Mouse (Mus musculus) gastrocnemius, postnatal 4 days (tissue): ENCODE measurements around the gene Gpc6. TPM values are rescaled to one million over a fixed set of nuclear protein-coding genes. Genes with fewer than 3 reads are reported as not detected.

Experiments
- DNase-seq, 2 experiments: peaks; one replicate each; pipeline ENCODE4 v3.0.0; 2021 to 2022; ENCODE audit warnings: low spot score in 2 of 2, mixed read lengths in 2 of 2
- total RNA-seq, 2 experiments: library from RNA; stranded (reverse); gene quantifications; 2 replicates each; pipeline ENCODE4 v1.2.3; 2021

Gene Gpc6
- total RNA-seq, 2 experiments from 2014 or later, result 23.6 to 26.7 TPM

DNA sequence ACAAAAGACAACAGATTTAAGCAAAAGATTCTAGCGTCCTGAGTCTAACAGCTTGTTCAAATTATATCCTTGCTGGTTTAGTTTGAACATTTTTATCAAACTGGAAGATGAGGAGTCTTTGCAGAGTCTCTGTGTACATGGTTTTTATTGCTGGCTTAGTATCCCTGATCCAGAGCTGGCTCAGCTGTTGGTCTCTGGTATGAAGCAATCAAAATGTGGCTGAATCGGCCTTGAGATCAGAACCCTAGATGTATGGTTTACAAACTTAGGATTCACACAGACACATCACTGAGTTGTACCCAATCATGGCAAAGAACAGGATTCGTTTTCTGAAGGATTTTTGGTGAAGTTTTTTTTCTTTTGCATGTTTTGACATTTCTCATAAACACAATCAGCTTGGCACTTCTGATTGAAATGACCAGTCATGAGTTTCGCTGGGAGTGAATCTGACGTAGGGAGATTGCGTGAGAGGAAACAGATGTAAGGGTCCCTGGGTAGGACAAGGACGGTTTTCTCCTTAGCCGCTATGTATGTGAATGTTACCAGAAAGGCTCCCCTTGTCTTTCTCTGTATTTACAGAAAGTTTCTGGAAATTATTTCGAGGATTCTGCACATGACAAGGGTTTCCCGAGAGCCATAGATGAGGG, 987.6 kb downstream of the Gpc6 start:
- no peak for DNase-seq

DNA sequence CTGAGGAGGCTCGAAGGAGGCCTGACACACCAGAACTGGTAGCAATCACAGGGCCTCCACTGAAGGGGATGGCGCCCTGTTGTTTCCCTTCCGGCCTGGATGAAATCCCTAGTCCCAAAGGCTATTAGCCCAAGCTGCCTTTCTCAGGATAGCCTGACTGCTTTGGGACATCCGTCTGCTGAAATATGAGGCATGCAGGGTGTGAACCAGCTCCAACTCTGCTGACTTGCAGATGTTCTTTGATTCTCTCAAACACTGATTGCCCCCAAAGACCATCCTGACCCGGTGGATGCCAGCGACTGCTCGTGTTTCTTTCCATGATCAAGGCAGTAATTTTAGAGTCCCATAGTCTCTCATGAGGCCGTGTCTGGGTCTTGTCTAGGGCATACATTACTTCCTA, 991.5 kb downstream of the Gpc6 start:
- DNase-seq, result no peak

- no peak for DNase-seq
Measured at GRCm38 (mm10) chr14:117918724-117919123, 993.6 kb downstream of the Gpc6 start.

DNA sequence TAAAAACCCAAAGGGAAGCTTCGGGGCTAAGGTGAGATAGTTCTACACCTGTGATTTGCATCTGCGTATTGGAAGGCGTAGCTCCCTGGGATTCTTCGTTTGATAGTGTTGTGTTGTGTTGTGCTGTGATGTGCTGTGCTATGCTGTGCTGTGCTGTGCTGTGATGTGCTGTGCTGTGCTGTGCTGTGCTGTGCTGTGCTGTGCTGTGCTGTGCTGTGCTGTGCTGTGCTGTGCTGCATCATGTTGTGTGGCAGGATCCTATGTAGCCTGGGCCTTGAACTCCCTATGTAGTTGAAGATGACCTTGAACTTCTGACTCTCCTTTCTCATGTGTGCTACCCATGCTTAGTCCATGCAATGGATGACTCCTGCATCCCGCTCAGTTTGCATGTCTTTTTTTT, 994.5 kb downstream of the Gpc6 start:
- DNase-seq, result no peak

- DNase-seq, result no peak
Measured at GRCm38 (mm10) chr14:117921393-117922014, 996.4 kb downstream of the Gpc6 start.

DNA sequence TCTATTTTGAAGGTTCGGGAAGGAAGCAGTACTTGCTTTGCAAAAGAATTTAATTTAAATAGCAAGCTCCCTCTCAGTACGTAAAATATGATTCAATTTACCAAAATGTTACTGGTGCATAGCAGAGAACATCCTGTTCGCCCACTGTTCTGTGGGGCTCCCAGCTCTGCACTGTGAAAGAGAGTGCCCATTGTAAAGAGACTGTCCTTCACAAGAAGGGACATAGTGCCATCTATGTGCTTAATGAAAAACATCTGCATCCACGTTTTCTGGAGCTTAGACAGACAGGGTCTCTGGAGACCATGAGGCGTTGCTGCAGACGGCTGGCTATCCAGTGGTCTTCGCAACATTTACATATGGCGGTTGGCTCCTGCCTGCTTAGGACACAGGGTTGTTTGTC, 998.6 kb downstream of the Gpc6 start:
- DNase-seq, result no peak

- no peak for DNase-seq
Measured at GRCm38 (mm10) chr14:117930105-117930847, 1005.2 kb downstream of the Gpc6 start.

DNA sequence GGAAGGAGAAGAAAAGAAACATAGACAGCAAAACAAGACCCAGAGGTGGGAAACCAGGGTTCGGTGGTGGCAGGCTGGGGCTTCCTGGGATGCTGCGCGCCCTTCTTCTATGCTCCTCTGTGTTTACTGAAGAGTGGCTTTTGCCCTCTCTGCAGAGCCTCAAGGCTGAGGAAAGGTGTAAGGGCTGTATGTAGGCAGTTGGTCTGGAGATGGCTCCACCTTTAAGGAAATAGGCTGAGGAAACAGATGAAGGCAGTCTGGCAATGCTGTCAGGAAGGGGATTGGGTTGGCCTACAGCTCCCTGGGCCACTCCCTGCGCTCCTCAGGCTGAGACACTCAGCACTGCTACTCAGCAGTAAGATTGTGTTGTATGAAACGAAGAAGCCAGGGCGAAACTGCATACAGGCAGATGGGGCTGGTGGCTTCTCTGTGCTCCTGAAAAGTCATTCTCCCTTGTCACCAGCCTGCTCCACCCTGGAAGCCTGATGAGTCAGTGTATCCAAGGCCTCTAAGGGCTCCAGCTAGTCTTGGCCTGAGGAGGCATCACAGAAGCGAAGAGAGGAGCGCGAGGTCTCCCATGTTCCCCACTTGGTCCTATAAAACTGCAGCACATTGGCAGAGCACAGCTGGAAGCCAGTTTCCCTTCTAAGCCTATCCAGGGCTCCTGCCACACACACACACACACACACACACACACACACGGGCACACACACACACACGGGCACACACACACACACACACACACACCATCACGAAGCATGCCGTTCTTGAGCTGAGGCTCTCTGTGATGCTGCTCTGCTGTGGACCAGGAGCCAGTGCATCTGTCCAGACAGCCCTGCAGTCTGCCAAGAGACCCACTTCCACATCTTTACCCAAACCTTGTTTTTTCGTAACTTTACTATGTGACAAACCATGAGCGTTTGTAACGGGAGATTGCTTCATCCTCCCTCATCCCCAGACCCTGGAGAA, 1006.0 kb downstream of the Gpc6 start:
- DNase-seq, result no peak

DNA sequence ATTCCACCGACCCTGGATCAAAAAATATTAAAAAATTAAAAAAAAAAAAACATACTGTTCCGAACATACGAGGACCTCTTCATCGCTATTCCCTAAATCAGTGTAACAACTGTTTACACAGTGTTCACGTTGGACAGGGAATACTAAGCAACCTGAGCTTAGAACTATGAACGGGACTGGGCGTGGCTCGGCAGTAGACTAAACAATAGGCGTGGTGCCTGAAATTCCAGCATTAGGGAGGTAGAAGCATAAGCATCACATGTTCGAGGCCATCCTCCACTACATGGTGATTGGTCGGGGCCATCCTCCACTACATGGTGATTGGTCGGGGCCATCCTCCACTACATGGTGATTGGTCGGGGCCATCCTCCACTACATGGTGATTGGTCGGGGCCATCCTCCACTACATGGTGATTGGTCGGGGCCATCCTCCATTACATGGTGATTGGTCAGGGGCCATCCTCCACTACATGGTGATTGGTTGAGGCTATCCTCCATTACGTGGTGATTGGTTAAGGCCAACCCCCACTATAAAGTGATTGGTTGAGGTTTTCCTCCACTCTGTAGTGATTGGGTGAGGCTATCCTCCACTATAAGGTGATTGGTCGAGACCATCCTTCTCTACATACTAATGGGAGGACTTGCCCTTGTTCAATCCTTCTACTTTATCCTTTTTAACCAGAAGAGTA, 1007.2 kb downstream of the Gpc6 start:
- DNase-seq, result no peak

- DNase-seq, result peak in 1 of 2 experiments; percentile 32
Measured at GRCm38 (mm10) chr14:117938554-117938953, 1013.4 kb downstream of the Gpc6 start.

- no peak for DNase-seq
Measured at GRCm38 (mm10) chr14:117939471-117939870, 1014.4 kb downstream of the Gpc6 start.

DNA sequence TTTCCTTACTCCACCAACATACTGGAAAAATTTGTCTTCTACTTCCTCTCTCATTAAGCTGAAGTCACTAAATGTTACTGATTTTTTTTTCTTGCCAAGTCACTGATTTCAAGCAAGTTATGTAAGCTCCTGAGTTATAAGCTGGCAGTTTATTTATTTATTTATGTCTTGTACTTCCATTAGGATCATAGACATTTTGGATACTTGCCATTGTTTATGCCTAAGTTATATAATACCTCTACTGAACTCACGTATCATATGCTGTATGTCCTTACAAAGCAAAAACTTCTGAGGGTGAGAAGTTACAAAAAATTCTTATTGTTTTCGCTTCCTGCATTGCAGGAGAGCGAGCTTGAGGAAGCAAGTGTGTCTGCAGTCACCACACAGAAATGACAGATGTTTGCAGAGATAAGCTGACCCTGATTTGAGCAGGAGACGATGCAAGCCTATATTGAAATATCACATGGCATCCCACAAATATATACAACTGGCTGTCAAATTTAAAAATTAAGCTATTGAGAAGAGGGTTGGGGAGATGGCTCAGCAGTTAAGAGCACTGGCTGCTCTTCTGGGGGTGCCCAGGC, 1020.9 kb downstream of the Gpc6 start:
- DNase-seq, result no peak

- DNase-seq, result no peak
Measured at GRCm38 (mm10) chr14:117951265-117951664, 1026.2 kb downstream of the Gpc6 start.

DNA sequence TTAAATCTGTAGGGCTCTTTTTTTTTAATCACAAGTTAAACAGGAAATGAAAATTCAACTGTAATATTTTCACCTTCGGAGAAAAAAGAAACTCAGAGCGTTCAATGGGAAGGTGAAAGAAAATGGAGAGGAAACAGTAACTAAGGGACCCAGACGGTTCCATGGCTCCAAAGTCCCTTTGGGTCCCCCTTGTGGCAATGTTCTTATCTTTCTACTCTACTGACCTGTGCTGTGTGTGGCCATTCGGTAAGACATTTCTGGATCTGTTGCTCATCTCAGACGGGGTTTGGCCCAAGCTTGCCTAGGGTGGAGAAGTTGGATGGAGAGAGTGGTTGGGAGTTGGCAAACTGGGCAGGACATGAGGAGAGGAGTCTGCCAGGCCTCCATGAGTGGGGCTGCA, 1026.6 kb downstream of the Gpc6 start:
- no peak for DNase-seq

- DNase-seq, result no peak
Measured at GRCm38 (mm10) chr14:117956051-117956450, 1030.9 kb downstream of the Gpc6 start.

DNA sequence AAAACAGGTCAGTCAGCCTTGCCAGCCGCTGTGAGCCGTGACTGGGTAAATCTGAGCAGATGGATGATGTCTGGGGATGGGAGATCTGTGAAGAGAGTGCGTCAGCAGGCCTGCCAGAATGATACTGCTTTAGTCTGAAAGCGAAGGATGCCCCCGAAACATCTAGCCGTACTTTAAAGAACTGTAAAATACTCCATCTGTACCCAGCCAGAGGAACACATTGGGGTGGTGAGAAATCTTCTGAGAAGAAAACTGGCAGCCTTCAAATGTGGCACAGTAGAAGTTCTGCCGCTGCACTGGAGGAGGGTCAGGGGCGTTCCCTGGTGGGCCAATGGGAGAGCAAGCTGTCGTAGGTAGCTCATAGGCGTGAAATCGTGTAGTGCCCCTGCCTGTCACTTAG, 1033.3 kb downstream of the Gpc6 start:
- no peak for DNase-seq

DNA sequence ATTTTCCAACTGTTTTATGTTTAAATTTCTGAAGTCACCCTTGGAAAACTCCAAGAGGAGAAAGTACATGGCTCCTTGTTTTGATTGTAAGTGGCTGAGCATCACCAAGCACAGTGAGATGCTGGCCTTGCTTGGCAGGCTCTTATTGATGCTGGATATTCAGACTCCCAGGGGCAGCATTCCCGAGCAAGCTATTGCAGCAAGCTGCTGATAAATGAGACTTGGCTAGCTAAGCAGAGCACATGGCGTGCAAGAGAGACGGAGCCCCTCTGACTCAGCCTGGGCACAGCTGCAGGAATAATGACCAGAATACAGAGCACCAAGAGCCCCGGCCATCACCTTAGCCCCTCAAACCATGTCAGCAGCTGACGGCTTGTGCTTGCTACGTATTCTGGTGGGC, 1036.2 kb downstream of the Gpc6 start:
- peak in 1 of 2 experiments; percentile 50 for DNase-seq

- DNase-seq, result no peak
Measured at GRCm38 (mm10) chr14:117961844-117962243, 1036.7 kb downstream of the Gpc6 start.

DNA sequence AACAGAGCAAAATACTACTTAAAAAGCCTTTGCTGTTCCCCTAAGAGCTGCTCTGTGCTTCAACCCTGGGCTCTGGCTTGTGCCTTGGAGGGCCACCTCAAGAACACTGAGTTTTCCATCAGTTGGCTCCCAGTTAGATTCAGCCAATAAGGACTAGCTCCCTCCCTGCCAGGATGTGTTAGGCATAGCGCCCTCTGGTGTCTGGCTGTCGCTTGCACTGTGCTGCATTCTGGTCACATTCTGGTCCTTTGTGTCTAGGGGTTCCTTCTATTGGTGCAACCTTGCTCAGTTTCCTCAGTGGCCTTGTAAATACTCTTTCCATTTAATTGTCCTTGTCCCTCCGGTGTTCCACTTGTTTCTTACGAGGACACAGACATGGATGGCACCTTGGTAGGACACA, 1037.3 kb downstream of the Gpc6 start:
- no peak for DNase-seq

- no peak for DNase-seq
Measured at GRCm38 (mm10) chr14:117972576-117972975, 1047.5 kb downstream of the Gpc6 start.
